In genomic region chr19:21175426-21175831, GRCm38 (mm10) we compare ENCODE assay signal across 9 mouse cellular contexts.
DNase-seq lines count a peak whose midpoint lies in the region; ATAC-seq and TF ChIP-seq lines count a peak whose summit lies in the region.
"Had no signal": no experiment of that assay in that cellular context is flagged by ENCODE, and none has a peak within 500 bp of the region (broad histone marks: within the 10 kb centered on the region; RNA-seq: fewer than 3 reads in every experiment).

No protein-coding gene starts in this region.

- peaks cover 3% of the 10 kb centered on the region for H3K4me1 ChIP-seq in liver, embryonic 11.5 days (replicated peaks; ENCODE audit: control insufficient read depth, insufficient read depth, low read length)
- H3K4me1 ChIP-seq in bone marrow macrophage, adult 2 months (ENCODE audit: control insufficient read depth, insufficient read depth, low read length), result peaks cover 35% of the 10 kb centered on the region
- H3K4me1 ChIP-seq in forebrain, embryonic 13.5 days, result no peaks in the 10 kb centered on the region
- H3K4me1 ChIP-seq in cerebellum, adult 2 months (ENCODE audit: control insufficient read depth, insufficient read depth, low read length), result no peaks in the 10 kb centered on the region

- no peak overlapping the region for H3K4me2 ChIP-seq in liver, embryonic 11.5 days
- H3K4me2 ChIP-seq in forebrain, embryonic 13.5 days, result no peak overlapping the region

- no peak for TF ChIP-seq POLR2A in bone marrow macrophage, adult 2 months (IDR thresholded peaks at IDR 0.05; ENCODE audit: borderline replicate concordance, low read depth, low read length)
- no peak for TF ChIP-seq POLR2A in cerebellum, adult 2 months (IDR thresholded peaks at IDR 0.05; ENCODE audit: borderline replicate concordance, insufficient read depth, low read length)

- no peaks in the 10 kb centered on the region for H3K36me3 ChIP-seq in liver, embryonic 11.5 days (ENCODE audit: control insufficient read depth, insufficient read depth, low read length)
- H3K36me3 ChIP-seq in splenic B cell, adult 2 months (ENCODE audit: control insufficient read depth, insufficient read depth, low read length, poor library complexity, severe bottlenecking), result no peaks in the 10 kb centered on the region
- no peaks in the 10 kb centered on the region for H3K36me3 ChIP-seq in forebrain, embryonic 13.5 days (ENCODE audit: poor library complexity, severe bottlenecking)

- no peaks in the 10 kb centered on the region for H3K9me3 ChIP-seq in liver, embryonic 11.5 days (ENCODE audit: control insufficient read depth, low read length)
- H3K9me3 ChIP-seq in forebrain, embryonic 13.5 days (replicated peaks), result no peaks in the 10 kb centered on the region

- no peak overlapping the region for H3K27ac ChIP-seq in liver, embryonic 11.5 days (ENCODE audit: low read depth, low read length)
- H3K27ac ChIP-seq in bone marrow macrophage, adult 2 months (ENCODE audit: insufficient read depth, low read depth, low read length), result 0 out of 2 replicates have a peak overlapping the region, but pooled peaks have one; percentile 15
- no peak overlapping the region for H3K27ac ChIP-seq in forebrain, embryonic 13.5 days
- H3K27ac ChIP-seq in cerebellum, adult 2 months (ENCODE audit: insufficient read depth, low read length), result no peak overlapping the region

- no peak overlapping the region for H3K4me3 ChIP-seq in liver, embryonic 11.5 days (ENCODE audit: low read depth, low read length)
- no peak overlapping the region for H3K4me3 ChIP-seq in bone marrow macrophage, adult 2 months (ENCODE audit: insufficient read depth, low read length)
- no peak overlapping the region for H3K4me3 ChIP-seq in forebrain, embryonic 13.5 days
- H3K4me3 ChIP-seq in cerebellum, adult 2 months (replicated peaks; ENCODE audit: insufficient read depth, low read depth, low read length), result no peak overlapping the region

- no peak overlapping the region for H3K9ac ChIP-seq in liver, embryonic 11.5 days (ENCODE audit: low read depth, low read length)
- H3K9ac ChIP-seq in forebrain, embryonic 13.5 days, result no peak overlapping the region

- WGBS in liver, embryonic 11.5 days, result 72% methylated on average over 3 of the region's 3 CpGs
- 73% methylated on average over 3 of the region's 3 CpGs for WGBS in forebrain, embryonic 13.5 days
- WGBS in cerebellum, adult 2 months, result 93% methylated on average over 3 of the region's 3 CpGs

- DNase-seq in liver, result peak; percentile 10
- no peak for DNase-seq in liver, embryonic 11.5 days (ENCODE audit: low spot score)
- DNase-seq in forelimb bud, embryonic 11.5 days (ENCODE audit: low read depth, low spot score), result peak; percentile 36
- DNase-seq in splenic B cell, adult 2 months (ENCODE audit: low read depth, low spot score), result peak; percentile 55
- DNase-seq in cerebellum, adult 2 months, result no peak
- DNase-seq: cerebellum, postnatal 25 days; midbrain, embryonic 14.5 days had no signal

- TF ChIP-seq CTCF in bone marrow macrophage, adult 2 months (IDR thresholded peaks at IDR 0.05; ENCODE audit: low read depth, low read length), result no peak
- no peak for TF ChIP-seq CTCF in cerebellum, adult 2 months (IDR thresholded peaks at IDR 0.05; ENCODE audit: borderline replicate concordance, insufficient read depth, low read depth, low read length)

- H3K27me3 ChIP-seq in liver, embryonic 11.5 days (replicated peaks; ENCODE audit: control insufficient read depth, insufficient read depth, low read length), result no peaks in the 10 kb centered on the region
- no peaks in the 10 kb centered on the region for H3K27me3 ChIP-seq in splenic B cell, adult 2 months (ENCODE audit: control insufficient read depth, insufficient read depth, low read length, poor library complexity, severe bottlenecking)
- no peaks in the 10 kb centered on the region for H3K27me3 ChIP-seq in forebrain, embryonic 13.5 days
- H3K27me3 ChIP-seq in cerebellum, adult 2 months (ENCODE audit: control insufficient read depth, insufficient read depth, low read length), result no peaks in the 10 kb centered on the region

- no peak for ATAC-seq in liver, embryonic 11.5 days (replicated peaks; ENCODE audit: low FRiP score)
- no peak for ATAC-seq in forebrain, embryonic 13.5 days

Comparison
In these comparisons a context has a peak if more than half of its experiments do, and no peak if none do; other contexts are left out.
1. DNase-seq: peak in liver (single experiment), forelimb bud, embryonic 11.5 days (single experiment) and splenic B cell, adult 2 months (single experiment); none in liver, embryonic 11.5 days (single experiment) and cerebellum, adult 2 months (0 of 2).